Mouse (Mus musculus): ENCODE measurements at regions not wholly inside any gene's neighbourhood (a gene's known extent, or its start where the extent isn't known, plus 50 kb on each side); places are given as distances from the start of the nearest gene placed in this dataset.
"Not testable (repeated sequence)": the region's sequence is repeated elsewhere in the genome, so short reads cannot be mapped to it uniquely, and the experiment has no call there.

DNA sequence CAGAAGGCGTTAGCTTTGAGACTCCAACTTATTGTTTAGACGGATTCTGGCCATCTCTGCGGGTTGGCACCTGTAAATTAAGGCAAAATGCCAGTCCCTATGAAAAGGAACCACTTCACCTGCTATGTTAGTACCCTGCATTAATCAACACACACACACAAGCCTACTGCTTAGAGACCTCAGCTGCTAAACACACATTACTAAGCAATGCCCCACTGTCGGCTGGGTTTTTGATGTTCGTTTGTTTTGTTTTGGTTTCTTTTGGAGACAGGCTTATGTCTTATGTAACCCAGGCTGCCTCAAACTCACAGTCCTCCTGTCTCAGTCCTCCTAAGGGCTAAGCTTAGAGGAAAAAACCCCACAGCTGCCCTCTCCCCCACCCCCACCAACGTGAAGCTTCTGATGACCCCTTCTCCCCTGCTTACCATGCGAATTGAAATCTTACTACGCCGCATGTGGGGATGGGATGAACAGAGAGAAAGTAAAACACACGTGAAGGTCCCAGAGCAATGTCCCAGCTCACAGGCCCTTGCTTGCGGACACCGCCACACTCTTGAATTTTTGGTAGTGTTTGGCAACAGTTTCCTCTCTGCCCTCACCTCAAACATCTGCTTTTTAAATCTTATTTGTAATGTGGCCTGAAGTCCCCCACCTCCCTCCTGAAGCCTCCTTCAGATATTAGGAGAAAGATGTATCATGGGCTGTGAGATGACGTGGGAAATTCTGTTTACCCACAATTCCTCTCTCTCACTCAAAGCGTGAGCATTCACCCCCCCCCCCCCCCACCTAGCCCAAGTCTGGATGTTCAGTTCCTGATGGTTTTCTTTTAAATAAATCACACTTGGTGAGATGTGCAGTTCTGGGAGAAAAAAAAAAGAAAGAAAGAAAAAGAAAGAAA is 70.1 kb downstream of the Tex35 start:
- WGBS, result 59% methylated on average over 14 of the region's 14 CpGs
- Histone ChIP-seq H3K4me3 (ENCODE audit: extremely low read depth, insufficient read depth, insufficient read length) (no peak overlapping the region), H3K27ac (ENCODE audit: insufficient read depth, low read length) (peak overlapping the region; percentile 82), H3K4me1 (ENCODE audit: control insufficient read depth, insufficient read depth, insufficient read length) (peaks cover 25% of the 10 kb centered on the region; the same call in 1 of the 2 replicates), H3K27me3 (ENCODE audit: control insufficient read depth, insufficient read depth, low read length) (no peaks in the 10 kb centered on the region), H3K36me3 (ENCODE audit: control insufficient read depth, insufficient read depth, low read length) (no peaks in the 10 kb centered on the region)
- no peak for TF ChIP-seq POLR2A (IDR thresholded peaks at IDR 0.05; ENCODE audit: low read depth, low read length)
- TF ChIP-seq CTCF (IDR thresholded peaks at IDR 0.05; ENCODE audit: extremely low read depth, insufficient read depth, insufficient read length, insufficient replicate concordance), result no peak
- no peak for DNase-seq (ENCODE audit: low read depth in 1 of 2, low spot score in 2 of 2)

- Histone ChIP-seq H3K4me1 (ENCODE audit: control insufficient read depth, insufficient read depth, insufficient read length) (peaks cover 25% of the 10 kb centered on the region; the same call in 1 of the 2 replicates), H3K27ac (ENCODE audit: insufficient read depth, low read length) (no peak overlapping the region), H3K4me3 (ENCODE audit: extremely low read depth, insufficient read depth, insufficient read length) (no peak overlapping the region), H3K36me3 (ENCODE audit: control insufficient read depth, insufficient read depth, low read length) (no peaks in the 10 kb centered on the region), H3K27me3 (ENCODE audit: control insufficient read depth, insufficient read depth, low read length) (no peaks in the 10 kb centered on the region)
- TF ChIP-seq CTCF (IDR thresholded peaks at IDR 0.05; ENCODE audit: extremely low read depth, insufficient read depth, insufficient read length, insufficient replicate concordance), result no peak
- no peak for TF ChIP-seq POLR2A (IDR thresholded peaks at IDR 0.05; ENCODE audit: low read depth, low read length)
- DNase-seq (ENCODE audit: low read depth in 1 of 2, low spot score in 2 of 2), result no peak
- 86% methylated on average over 10 of the region's 10 CpGs for WGBS
Observed at GRCm38 (mm10) chr1:157037246-157037991, 71.1 kb downstream of the Tex35 start.

DNA sequence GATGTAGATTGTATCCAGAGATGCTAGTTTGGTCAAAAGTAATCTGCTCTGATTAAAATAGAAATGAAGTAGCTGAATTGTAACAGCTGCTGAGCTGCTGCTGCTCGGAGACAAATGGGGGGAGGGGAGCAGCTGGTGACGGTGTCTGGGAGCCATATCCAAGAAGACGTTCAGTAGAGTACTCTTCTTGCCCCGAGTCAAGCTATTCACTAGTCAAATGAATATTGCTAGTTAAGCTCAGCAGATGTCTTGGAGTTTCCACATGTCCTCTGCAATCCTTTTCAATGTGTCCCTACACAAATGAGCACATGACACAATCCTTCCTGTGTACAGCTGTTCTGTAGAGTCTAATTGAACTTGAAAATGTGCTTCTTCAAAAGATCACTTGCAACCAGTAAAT is 71.7 kb downstream of the Tex35 start:
- DNase-seq (ENCODE audit: low read depth in 1 of 2, low spot score in 2 of 2), result no peak
- WGBS, result 76% methylated on average over 4 of the region's 4 CpGs

GRCm38 (mm10) chr1:157035221-157035620 is 73.3 kb downstream of the Tex35 start:
- DNase-seq (ENCODE audit: low read depth in 1 of 2, low spot score in 2 of 2); H3K36me3 ChIP-seq (ENCODE audit: control insufficient read depth, insufficient read depth, low read length); H3K4me3 ChIP-seq (ENCODE audit: extremely low read depth, insufficient read depth, insufficient read length); H3K27ac ChIP-seq (ENCODE audit: insufficient read depth, low read length); H3K27me3 ChIP-seq (ENCODE audit: control insufficient read depth, insufficient read depth, low read length): not testable (repeated sequence)
- H3K4me1 ChIP-seq (ENCODE audit: control insufficient read depth, insufficient read depth, insufficient read length), result peaks cover 25% of the 10 kb centered on the region; the same call in 1 of the 2 replicates
- 94% methylated on average over 8 of the region's 8 CpGs for WGBS

More for the DNA sequence above, 71.7 kb downstream of the Tex35 start:
- H3K4me3 ChIP-seq (ENCODE audit: extremely low read depth, insufficient read depth, insufficient read length), result no peak overlapping the region
- H3K27me3 ChIP-seq (ENCODE audit: control insufficient read depth, insufficient read depth, low read length), result no peaks in the 10 kb centered on the region
- TF ChIP-seq CTCF (IDR thresholded peaks at IDR 0.05; ENCODE audit: extremely low read depth, insufficient read depth, insufficient read length, insufficient replicate concordance) (no peak), POLR2A (IDR thresholded peaks at IDR 0.05; ENCODE audit: low read depth, low read length) (no peak)
- H3K4me1 ChIP-seq (ENCODE audit: control insufficient read depth, insufficient read depth, insufficient read length), result peaks cover 25% of the 10 kb centered on the region; the same call in 1 of the 2 replicates
- no peak overlapping the region for H3K27ac ChIP-seq (ENCODE audit: insufficient read depth, low read length)
- H3K36me3 ChIP-seq (ENCODE audit: control insufficient read depth, insufficient read depth, low read length), result no peaks in the 10 kb centered on the region

DNA sequence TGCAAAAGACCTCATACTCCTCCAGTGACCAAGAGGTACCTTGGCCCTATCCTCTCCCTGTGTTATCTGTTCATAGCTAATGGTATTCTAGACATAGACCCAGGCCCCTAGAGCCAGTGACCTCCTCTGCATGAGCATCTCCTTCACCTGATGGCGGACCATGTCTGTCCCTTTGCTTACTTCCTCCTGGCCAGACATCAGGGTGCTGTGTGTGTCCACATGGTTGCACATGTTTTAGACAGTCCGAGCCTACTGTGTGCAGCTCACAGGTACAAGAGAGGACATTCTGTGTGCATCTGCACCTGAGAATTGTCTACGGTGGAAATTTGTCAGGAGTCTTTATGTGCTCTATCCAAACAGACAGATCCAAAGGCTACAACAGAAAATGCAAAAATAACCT is 79.8 kb downstream of the Tex35 start:
- Histone ChIP-seq H3K27ac (ENCODE audit: insufficient read depth, low read length) (peak overlapping the region; percentile 81), H3K27me3 (ENCODE audit: control insufficient read depth, insufficient read depth, low read length) (no peaks in the 10 kb centered on the region), H3K4me1 (ENCODE audit: control insufficient read depth, insufficient read depth, insufficient read length) (peaks cover 24% of the 10 kb centered on the region), H3K36me3 (ENCODE audit: control insufficient read depth, insufficient read depth, low read length) (no peaks in the 10 kb centered on the region), H3K4me3 (ENCODE audit: extremely low read depth, insufficient read depth, insufficient read length) (no peak overlapping the region)
- WGBS, result 64% methylated on average over 3 of the region's 3 CpGs
- TF ChIP-seq CTCF (IDR thresholded peaks at IDR 0.05; ENCODE audit: extremely low read depth, insufficient read depth, insufficient read length, insufficient replicate concordance), result no peak
- no peak for TF ChIP-seq POLR2A (IDR thresholded peaks at IDR 0.05; ENCODE audit: low read depth, low read length)
- no peak for DNase-seq (ENCODE audit: low read depth in 1 of 2, low spot score in 2 of 2)

DNA sequence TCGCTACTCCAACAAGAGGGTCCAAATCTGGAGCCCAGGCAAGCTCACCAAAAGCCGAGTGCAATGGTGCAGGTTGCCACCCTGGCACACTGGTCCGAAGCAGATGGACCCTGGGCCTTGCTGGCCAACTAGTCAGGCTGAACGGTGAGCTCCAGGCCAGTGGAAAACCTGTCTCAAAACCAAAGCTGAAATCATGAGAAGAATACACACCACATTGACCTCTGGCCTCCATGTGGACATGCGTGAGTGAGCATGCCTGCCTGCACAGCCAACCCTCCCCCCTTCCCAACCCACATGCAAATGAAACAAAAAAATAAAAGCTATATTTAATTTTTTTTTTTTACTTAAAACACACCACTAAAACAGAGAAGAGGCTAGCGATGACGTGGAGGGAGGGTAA is 80.8 kb downstream of the Tex35 start:
- peaks cover 26% of the 10 kb centered on the region for H3K4me1 ChIP-seq (ENCODE audit: control insufficient read depth, insufficient read depth, insufficient read length)
- H3K36me3 ChIP-seq (ENCODE audit: control insufficient read depth, insufficient read depth, low read length), result no peaks in the 10 kb centered on the region
- peak in 1 of 2 experiments; percentile 69 for DNase-seq (ENCODE audit: low read depth in 1 of 2, low spot score in 2 of 2)
- peak overlapping the region; percentile 95 for H3K27ac ChIP-seq (ENCODE audit: insufficient read depth, low read length)
- H3K4me3 ChIP-seq (ENCODE audit: extremely low read depth, insufficient read depth, insufficient read length), result peak overlapping the region; percentile 25; the same call in 1 of the 2 replicates
- 49% methylated on average over 7 of the region's 7 CpGs for WGBS
- H3K27me3 ChIP-seq (ENCODE audit: control insufficient read depth, insufficient read depth, low read length), result no peaks in the 10 kb centered on the region
- TF ChIP-seq CTCF (IDR thresholded peaks at IDR 0.05; ENCODE audit: extremely low read depth, insufficient read depth, insufficient read length, insufficient replicate concordance) (no peak), POLR2A (IDR thresholded peaks at IDR 0.05; ENCODE audit: low read depth, low read length) (no peak)

Data from spleen, adult 2 months (tissue).